Mouse (Mus musculus): ENCODE results near the gene Rab11fip4. TPM values are rescaled to one million over a fixed set of nuclear protein-coding genes. Genes with fewer than 3 reads are reported as not detected.

Gene Rab11fip4
- total and polyA plus RNA-seq, 2 experiments from 2014 or later = 17.4 to 69.3 TPM

DNA sequence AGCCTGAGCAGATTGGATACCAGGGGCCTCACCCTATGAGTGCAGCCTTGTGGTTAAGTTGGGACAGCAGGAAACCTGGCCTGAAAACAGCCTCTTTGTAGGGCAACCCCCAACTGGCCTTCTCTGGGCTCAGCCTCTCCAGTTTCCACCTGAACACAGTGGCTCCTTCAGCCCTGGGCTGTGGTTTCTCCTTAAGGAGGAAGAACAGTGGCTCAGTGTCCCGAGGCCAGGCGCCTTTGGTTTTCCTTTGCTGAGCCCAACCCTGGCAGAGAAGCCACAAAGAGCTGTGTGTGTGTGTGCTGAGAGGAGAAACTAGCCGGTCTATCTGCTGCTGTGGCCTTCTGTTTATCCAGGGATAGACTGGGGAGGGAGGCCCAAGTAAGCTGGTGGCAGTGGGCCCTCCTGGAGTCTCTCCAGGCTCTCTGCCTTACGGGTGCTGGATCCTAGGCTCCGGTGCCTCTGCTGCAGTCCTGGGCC, 59.4 kb downstream of the Rab11fip4 start:
- DNase-seq (ENCODE audit: low spot score) = peak; percentile 59
- Histone ChIP-seq H3K4me3 (ENCODE audit: low read length) (no peak overlapping the region), H3K27ac (peak overlapping the region; percentile 61), H3K9ac (replicated peaks; ENCODE audit: low read length) (no peak overlapping the region; the same call in 1 of the 2 replicates), H3K9me3 (ENCODE audit: low read length) (no peaks in the 10 kb centered on the region), H3K4me1 (ENCODE audit: insufficient read depth, low read length) (peaks cover 21% of the 10 kb centered on the region), H3K36me3 (ENCODE audit: insufficient read depth, low read length) (no peaks in the 10 kb centered on the region), H3K27me3 (ENCODE audit: insufficient read depth, low read length) (no peaks in the 10 kb centered on the region), H3K4me2 (ENCODE audit: low read depth, low read length) (no peak overlapping the region)
- peak; percentile 56 for ATAC-seq
- no peak for TF ChIP-seq CTCF (IDR thresholded peaks at IDR 0.05; ENCODE audit: low read depth)
- WGBS = 38% methylated on average over 5 of the region's 5 CpGs

GRCm38 (mm10) chr11:79652257-79652656, 61.2 kb downstream of the Rab11fip4 start:
- Histone ChIP-seq H3K27me3 (ENCODE audit: insufficient read depth, low read length) (no peaks in the 10 kb centered on the region), H3K36me3 (ENCODE audit: insufficient read depth, low read length) (no peaks in the 10 kb centered on the region), H3K4me2 (ENCODE audit: low read depth, low read length) (no peak overlapping the region), H3K9me3 (ENCODE audit: low read length) (no peaks in the 10 kb centered on the region), H3K4me1 (ENCODE audit: insufficient read depth, low read length) (peaks cover 14% of the 10 kb centered on the region), H3K9ac (replicated peaks; ENCODE audit: low read length) (no peak overlapping the region), H3K4me3 (ENCODE audit: low read length) (no peak overlapping the region), H3K27ac (no peak overlapping the region)
- ATAC-seq (no peak), DNase-seq (ENCODE audit: low spot score) (no peak)
- no peak for TF ChIP-seq CTCF (IDR thresholded peaks at IDR 0.05; ENCODE audit: low read depth)
- WGBS = 60% methylated on average over 9 of the region's 9 CpGs

GRCm38 (mm10) chr11:79652921-79653575, 62.0 kb downstream of the Rab11fip4 start:
- DNase-seq (ENCODE audit: low spot score) (no peak), ATAC-seq (0 out of 2 replicates have a peak, but pooled peaks have one; percentile 39)
- peaks cover 7% of the 10 kb centered on the region; the same call in 1 of the 2 replicates for H3K4me1 ChIP-seq (ENCODE audit: insufficient read depth, low read length)
- no peaks in the 10 kb centered on the region for H3K27me3 ChIP-seq (ENCODE audit: insufficient read depth, low read length)
- no peak for TF ChIP-seq CTCF (IDR thresholded peaks at IDR 0.05; ENCODE audit: low read depth)
- H3K36me3 ChIP-seq (ENCODE audit: insufficient read depth, low read length) = no peaks in the 10 kb centered on the region
- no peak overlapping the region for H3K9ac ChIP-seq (replicated peaks; ENCODE audit: low read length)
- no peaks in the 10 kb centered on the region for H3K9me3 ChIP-seq (ENCODE audit: low read length)
- H3K4me3 ChIP-seq (ENCODE audit: low read length) = no peak overlapping the region
- H3K4me2 ChIP-seq (ENCODE audit: low read depth, low read length) = no peak overlapping the region
- whole genome bisulfite sequencing = 80% methylated on average over 20 of the region's 20 CpGs
- no peak overlapping the region for H3K27ac ChIP-seq

- Histone ChIP-seq H3K9me3 (ENCODE audit: low read length) (no peaks in the 10 kb centered on the region), H3K36me3 (ENCODE audit: insufficient read depth, low read length) (no peaks in the 10 kb centered on the region), H3K27me3 (ENCODE audit: insufficient read depth, low read length) (no peaks in the 10 kb centered on the region), H3K9ac (replicated peaks; ENCODE audit: low read length) (no peak overlapping the region), H3K4me3 (ENCODE audit: low read length) (no peak overlapping the region), H3K4me2 (ENCODE audit: low read depth, low read length) (no peak overlapping the region), H3K27ac (no peak overlapping the region), H3K4me1 (ENCODE audit: insufficient read depth, low read length) (peaks cover 7% of the 10 kb centered on the region; the same call in 1 of the 2 replicates)
- DNase-seq (ENCODE audit: low spot score) (no peak), ATAC-seq (no peak)
- WGBS = 85% methylated on average over 4 of the region's 4 CpGs
- no peak for TF ChIP-seq CTCF (IDR thresholded peaks at IDR 0.05; ENCODE audit: low read depth)
These were observed 63.4 kb downstream of the Rab11fip4 start for GRCm38 (mm10) chr11:79654407-79654831.

GRCm38 (mm10) chr11:79655592-79655991, 64.6 kb downstream of the Rab11fip4 start:
- Histone ChIP-seq H3K36me3 (ENCODE audit: insufficient read depth, low read length) (no peaks in the 10 kb centered on the region), H3K27me3 (ENCODE audit: insufficient read depth, low read length) (no peaks in the 10 kb centered on the region), H3K4me3 (ENCODE audit: low read length) (no peak overlapping the region), H3K4me1 (ENCODE audit: insufficient read depth, low read length) (no peaks in the 10 kb centered on the region), H3K9me3 (ENCODE audit: low read length) (no peaks in the 10 kb centered on the region), H3K4me2 (ENCODE audit: low read depth, low read length) (no peak overlapping the region), H3K27ac (no peak overlapping the region), H3K9ac (replicated peaks; ENCODE audit: low read length) (no peak overlapping the region)
- WGBS = 93% methylated on average over 7 of the region's 7 CpGs
- no peak for DNase-seq (ENCODE audit: low spot score)
- ATAC-seq = no peak
- TF ChIP-seq CTCF (IDR thresholded peaks at IDR 0.05; ENCODE audit: low read depth) = no peak

- H3K9me3 ChIP-seq (ENCODE audit: low read length) = no peaks in the 10 kb centered on the region
- H3K4me2 ChIP-seq (ENCODE audit: low read depth, low read length) = no peak overlapping the region
- ATAC-seq (no peak), DNase-seq (ENCODE audit: low spot score) (no peak)
- 0 out of 2 replicates have a peak, but pooled peaks cover 6% of the 10 kb centered on the region for H3K4me1 ChIP-seq (ENCODE audit: insufficient read depth, low read length)
- no peaks in the 10 kb centered on the region for H3K36me3 ChIP-seq (ENCODE audit: insufficient read depth, low read length)
- no peak overlapping the region for H3K4me3 ChIP-seq (ENCODE audit: low read length)
- H3K9ac ChIP-seq (replicated peaks; ENCODE audit: low read length) = no peak overlapping the region
- no peak overlapping the region for H3K27ac ChIP-seq
- TF ChIP-seq CTCF (IDR thresholded peaks at IDR 0.05; ENCODE audit: low read depth) = no peak
- WGBS = 89% methylated on average over 1 of the region's 1 CpGs
- no peaks in the 10 kb centered on the region for H3K27me3 ChIP-seq (ENCODE audit: insufficient read depth, low read length)
These were observed 65.5 kb downstream of the Rab11fip4 start for GRCm38 (mm10) chr11:79656491-79656890.

GRCm38 (mm10) chr11:79657053-79657452, 66.0 kb downstream of the Rab11fip4 start:
- ATAC-seq (no peak), DNase-seq (ENCODE audit: low spot score) (no peak)
- no peak overlapping the region for H3K4me3 ChIP-seq (ENCODE audit: low read length)
- H3K9ac ChIP-seq (replicated peaks; ENCODE audit: low read length) = no peak overlapping the region
- H3K36me3 ChIP-seq (ENCODE audit: insufficient read depth, low read length) = no peaks in the 10 kb centered on the region
- no peaks in the 10 kb centered on the region for H3K9me3 ChIP-seq (ENCODE audit: low read length)
- no peak overlapping the region for H3K27ac ChIP-seq
- H3K27me3 ChIP-seq (ENCODE audit: insufficient read depth, low read length) = no peaks in the 10 kb centered on the region
- no peak for TF ChIP-seq CTCF (IDR thresholded peaks at IDR 0.05; ENCODE audit: low read depth)
- no peak overlapping the region for H3K4me2 ChIP-seq (ENCODE audit: low read depth, low read length)
- H3K4me1 ChIP-seq (ENCODE audit: insufficient read depth, low read length) = 0 out of 2 replicates have a peak, but pooled peaks cover 8% of the 10 kb centered on the region
- WGBS = 81% methylated on average over 5 of the region's 5 CpGs

Data from hindbrain, postnatal 0 days (tissue).